Mouse (Mus musculus) kidney, embryonic 14.5 days (tissue): ENCODE data around the gene Syf2. TPM values are rescaled to one million over a fixed set of nuclear protein-coding genes. Genes with fewer than 3 reads are reported as not detected.

Experiments used
- ATAC-seq: fragments of 200-750 bp; cut with Nextera tagmentation; 2 replicates; pipeline ENCODE4 v1.8.0; 2017; ENCODE audit warnings: moderate number of reproducible peaks, mild to moderate bottlenecking, moderate TSS enrichment, moderate library complexity; ENCODE audit not compliant: low FRiP score, low TSS enrichment
- H3K27ac ChIP-seq: fragments of 300-500 bp; sonication (generic); 2 replicates; pipeline ENCODE4 v1.5.1; 2014; ENCODE audit warnings: low read depth, mild to moderate bottlenecking, low read length, moderate library complexity, mixed read lengths
- H3K27me3 ChIP-seq: fragments of 300-500 bp; sonication (generic); 2 replicates; pipeline ENCODE4 v1.6.1; 2014; ENCODE audit warnings: mild to moderate bottlenecking, low read length; ENCODE audit not compliant: control insufficient read depth, insufficient read depth
- H3K36me3 ChIP-seq: fragments of 300-500 bp; sonication (generic); 2 replicates; pipeline ENCODE4 v1.6.1; 2014; ENCODE audit warnings: low read length, mixed read lengths; ENCODE audit not compliant: control insufficient read depth, insufficient read depth
- H3K4me1 ChIP-seq: fragments of 300-500 bp; sonication (generic); 2 replicates; pipeline ENCODE4 v1.6.1; 2014; ENCODE audit warnings: low read length, mixed read lengths; ENCODE audit not compliant: control insufficient read depth, insufficient read depth
- H3K4me2 ChIP-seq: fragments of 300-500 bp; sonication (generic); replicated peaks from 2 replicates; pipeline ENCODE4 v1.6.1; 2014; ENCODE audit warnings: low read depth, mild to moderate bottlenecking, low read length
- H3K4me3 ChIP-seq: fragments of 300-500 bp; sonication (generic); 2 replicates; pipeline ENCODE4 v1.5.1; 2014; ENCODE audit warnings: mild to moderate bottlenecking, low read length
- H3K9ac ChIP-seq: fragments of 300-500 bp; sonication (generic); 2 replicates; pipeline ENCODE4 v1.6.1; 2014; ENCODE audit warnings: low read depth, mild to moderate bottlenecking, low read length, moderate library complexity
- H3K9me3 ChIP-seq: fragments of 300-500 bp; sonication (generic); 2 replicates; pipeline ENCODE4 v1.6.1; 2016; ENCODE audit warnings: low read length; ENCODE audit not compliant: control insufficient read depth
- WGBS: fragments of 180-500 bp; shearing (Covaris S2); extraction: QIAGEN DNeasy Blood & Tissue Kit; methylation state at CpG from one replicate; pipeline ENCODE4 v1.1.7; 2014; 5-methylcytosine and 5-hydroxymethylcytosine counted together
- polyA plus RNA-seq: library from polyadenylated mRNA; unstranded; fragments of >200 nt; fragmentation: Nextera tagmentation; extraction: Ambion mirVana; gene quantifications from 2 replicates; pipeline ENCODE4 v1.2.1, GENCODE M21; 2014

Syf2 gene
- polyA plus RNA-seq, 1 experiment from 2014 or later, result 77.3 TPM

GRCm38 (mm10) chr4:134929536-134929935 lies 1.2 kb upstream of the Syf2 start:
- Histone ChIP-seq H3K4me2 (no peak overlapping the region), H3K4me1 (peaks cover 12% of the 10 kb centered on the region), H3K27me3 (no peaks in the 10 kb centered on the region), H3K9ac (no peak overlapping the region), H3K9me3 (no peaks in the 10 kb centered on the region), H3K27ac (no peak overlapping the region), H3K36me3 (peaks cover 65% of the 10 kb centered on the region), H3K4me3 (no peak overlapping the region)
- WGBS, result 75% methylated on average over 4 of the region's 4 CpGs
- ATAC-seq, result no peak

GRCm38 (mm10) chr4:134930190-134930589 lies 508 bp upstream of the Syf2 start:
- peak overlapping the region; percentile 56 for H3K4me2 ChIP-seq
- no peak for ATAC-seq
- H3K27ac ChIP-seq, result no peak overlapping the region
- H3K4me3 ChIP-seq, result peak overlapping the region; percentile 78
- H3K4me1 ChIP-seq, result peaks cover 11% of the 10 kb centered on the region
- no peaks in the 10 kb centered on the region for H3K9me3 ChIP-seq
- peaks cover 65% of the 10 kb centered on the region for H3K36me3 ChIP-seq
- H3K27me3 ChIP-seq, result no peaks in the 10 kb centered on the region
- no peak overlapping the region for H3K9ac ChIP-seq
- 29% methylated on average over 9 of the region's 9 CpGs for WGBS

GRCm38 (mm10) chr4:134937240-134938176 lies 6.8 kb downstream of the Syf2 start:
- H3K36me3 ChIP-seq, result peaks cover 48% of the 10 kb centered on the region
- no peak overlapping the region for H3K27ac ChIP-seq
- WGBS, result 47% methylated on average over 17 of the region's 17 CpGs
- H3K27me3 ChIP-seq, result no peaks in the 10 kb centered on the region
- H3K9ac ChIP-seq, result no peak overlapping the region
- H3K4me1 ChIP-seq, result peaks cover 2% of the 10 kb centered on the region
- no peak; the same call in 1 of the 2 replicates for ATAC-seq
- no peak overlapping the region for H3K4me2 ChIP-seq
- H3K4me3 ChIP-seq, result no peak overlapping the region
- no peaks in the 10 kb centered on the region for H3K9me3 ChIP-seq

- peaks cover 2% of the 10 kb centered on the region for H3K4me1 ChIP-seq
- peak overlapping the region; percentile 2; the same call in 1 of the 2 replicates for H3K4me3 ChIP-seq
- H3K27me3 ChIP-seq, result peaks cover 22% of the 10 kb centered on the region; the same call in 1 of the 2 replicates
- peaks cover 24% of the 10 kb centered on the region for H3K36me3 ChIP-seq
- 0 out of 2 replicates have a peak overlapping the region, but pooled peaks have one; percentile 29 for H3K9ac ChIP-seq
- H3K4me2 ChIP-seq, result peak overlapping the region; percentile 25
- 0 out of 2 replicates have a peak, but pooled peaks have one; percentile 7 for ATAC-seq
- H3K27ac ChIP-seq, result no peak overlapping the region
- no peaks in the 10 kb centered on the region for H3K9me3 ChIP-seq
- WGBS, result 16% methylated on average over 9 of the region's 9 CpGs
Measured at GRCm38 (mm10) chr4:134939900-134940299, 9.2 kb downstream of the Syf2 start.

- H3K27ac ChIP-seq, result no peak overlapping the region
- H3K4me3 ChIP-seq, result no peak overlapping the region
- H3K27me3 ChIP-seq, result peaks cover 28% of the 10 kb centered on the region; the same call in 1 of the 2 replicates
- H3K4me1 ChIP-seq, result peaks cover 5% of the 10 kb centered on the region; the same call in 1 of the 2 replicates
- H3K9ac ChIP-seq, result no peak overlapping the region
- ATAC-seq, result no peak
- H3K9me3 ChIP-seq, result no peaks in the 10 kb centered on the region
- no peaks in the 10 kb centered on the region for H3K36me3 ChIP-seq
- WGBS, result 53% methylated on average over 27 of the region's 27 CpGs
- no peak overlapping the region for H3K4me2 ChIP-seq
Measured at GRCm38 (mm10) chr4:134943758-134944538, 13.2 kb downstream of the Syf2 start.

- Histone ChIP-seq H3K36me3 (no peaks in the 10 kb centered on the region), H3K4me1 (peaks cover 3% of the 10 kb centered on the region; the same call in 1 of the 2 replicates), H3K4me3 (no peak overlapping the region), H3K27ac (no peak overlapping the region), H3K27me3 (peaks cover 28% of the 10 kb centered on the region; the same call in 1 of the 2 replicates), H3K9me3 (no peaks in the 10 kb centered on the region), H3K4me2 (peak overlapping the region; percentile 37), H3K9ac (no peak overlapping the region)
- 10% methylated on average over 17 of the region's 17 CpGs for WGBS
- peak; percentile 38; the same call in 1 of the 2 replicates for ATAC-seq
Measured at GRCm38 (mm10) chr4:134946024-134946744, 15.5 kb downstream of the Syf2 start.

GRCm38 (mm10) chr4:134950518-134951091 lies 19.9 kb downstream of the Syf2 start:
- Histone ChIP-seq H3K4me3 (no peak overlapping the region), H3K36me3 (no peaks in the 10 kb centered on the region), H3K9ac (no peak overlapping the region; the same call in 1 of the 2 replicates), H3K4me2 (no peak overlapping the region), H3K4me1 (peaks cover 8% of the 10 kb centered on the region; the same call in 1 of the 2 replicates), H3K27me3 (no peaks in the 10 kb centered on the region), H3K27ac (no peak overlapping the region), H3K9me3 (no peaks in the 10 kb centered on the region)
- 21% methylated on average over 11 of the region's 11 CpGs for WGBS
- peak; percentile 71 for ATAC-seq

GRCm38 (mm10) chr4:134954461-134954860 lies 23.8 kb downstream of the Syf2 start:
- peak overlapping the region; percentile 22; the same call in 1 of the 2 replicates for H3K4me2 ChIP-seq
- WGBS, result 9% methylated on average over 15 of the region's 15 CpGs
- H3K4me1 ChIP-seq, result peaks cover 6% of the 10 kb centered on the region; the same call in 1 of the 2 replicates
- 0 out of 2 replicates have a peak overlapping the region, but pooled peaks have one; percentile 12 for H3K9ac ChIP-seq
- no peak overlapping the region for H3K4me3 ChIP-seq
- H3K27me3 ChIP-seq, result no peaks in the 10 kb centered on the region; the same call in 1 of the 2 replicates
- no peak for ATAC-seq
- H3K9me3 ChIP-seq, result no peaks in the 10 kb centered on the region
- H3K27ac ChIP-seq, result no peak overlapping the region
- H3K36me3 ChIP-seq, result no peaks in the 10 kb centered on the region
